Mouse (Mus musculus) thymus, adult 2 months (tissue): ENCODE measurements at regions not wholly inside any gene's neighbourhood (a gene's known extent, or its start where the extent isn't known, plus 50 kb on each side); places are given as distances from the start of the nearest gene placed in this dataset.

Experiments used
- CTCF ChIP-seq: fragments of 200-500 bp; IDR thresholded peaks from 2 replicates; pipeline ENCODE4 v1.5.1; 2012; ENCODE audit warnings: mild to moderate bottlenecking, control low read depth, low read length, moderate library complexity, borderline replicate concordance; ENCODE audit not compliant: control insufficient read depth, poor library complexity, insufficient read depth; ENCODE audit errors: extremely low read depth
- POLR2A ChIP-seq: fragments of 200-500 bp; IDR thresholded peaks from 2 replicates; pipeline ENCODE4 v1.6.1; 2012; ENCODE audit warnings: mild to moderate bottlenecking, low read length, control low read depth, moderate library complexity; ENCODE audit not compliant: control insufficient read depth, poor library complexity, insufficient read depth; ENCODE audit errors: extremely low read depth

GRCm38 (mm10) chr17:80808069-80808468 lies 79.8 kb upstream of the Map4k3 start:
- TF ChIP-seq CTCF (no peak), POLR2A (no peak)
